Mouse (Mus musculus): ENCODE results near the gene Rexo4. TPM values are rescaled to one million over a fixed set of nuclear protein-coding genes. Genes with fewer than 3 reads are reported as not detected.

Gene Rexo4
- 20.8 and 21.0 TPM in 2 replicates for polyA plus RNA-seq (2012; rRNA removed)

DNA sequence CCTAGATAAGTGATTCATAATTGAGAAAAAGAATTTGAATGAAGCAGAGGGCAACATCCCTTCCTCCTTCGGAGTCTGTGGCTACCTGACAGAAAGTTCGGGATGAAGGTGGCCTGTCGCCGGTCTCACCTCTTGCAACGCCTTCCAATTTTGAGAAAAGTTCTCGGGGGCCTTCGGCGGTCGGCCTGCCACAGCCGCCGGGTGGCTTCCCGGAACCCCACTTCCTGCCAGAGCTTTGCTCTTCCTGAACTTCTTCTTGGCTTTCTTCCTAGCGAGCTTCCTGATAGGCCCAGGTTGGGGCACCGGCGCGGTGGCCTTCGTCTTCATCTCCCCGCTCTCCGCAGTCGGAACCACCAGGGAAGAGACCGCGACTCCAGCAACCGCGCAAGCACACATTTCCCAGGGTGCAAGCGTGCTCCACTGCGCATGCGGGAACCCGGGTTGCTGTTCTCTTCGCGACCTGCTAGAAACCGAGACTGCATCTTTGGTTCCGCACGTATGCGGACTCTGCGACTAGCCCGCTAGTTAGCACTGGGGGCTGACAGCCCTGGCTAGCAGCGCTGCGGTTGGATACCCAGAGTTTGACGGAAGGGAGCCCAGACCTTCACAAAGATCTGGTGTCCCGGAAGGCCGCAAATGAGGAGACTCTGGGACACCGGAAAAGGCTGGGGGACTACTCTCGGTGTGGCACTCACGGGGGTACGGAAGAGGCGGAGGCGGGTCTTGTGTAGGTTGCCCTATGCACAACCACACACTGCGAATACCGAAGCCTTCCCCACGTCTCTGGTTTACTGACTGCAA, at the start of gene Rexo4:
Gene Rexo4, minus strand, starts transcription at position 464 of the 801 bp plus-strand sequence.

DNA sequence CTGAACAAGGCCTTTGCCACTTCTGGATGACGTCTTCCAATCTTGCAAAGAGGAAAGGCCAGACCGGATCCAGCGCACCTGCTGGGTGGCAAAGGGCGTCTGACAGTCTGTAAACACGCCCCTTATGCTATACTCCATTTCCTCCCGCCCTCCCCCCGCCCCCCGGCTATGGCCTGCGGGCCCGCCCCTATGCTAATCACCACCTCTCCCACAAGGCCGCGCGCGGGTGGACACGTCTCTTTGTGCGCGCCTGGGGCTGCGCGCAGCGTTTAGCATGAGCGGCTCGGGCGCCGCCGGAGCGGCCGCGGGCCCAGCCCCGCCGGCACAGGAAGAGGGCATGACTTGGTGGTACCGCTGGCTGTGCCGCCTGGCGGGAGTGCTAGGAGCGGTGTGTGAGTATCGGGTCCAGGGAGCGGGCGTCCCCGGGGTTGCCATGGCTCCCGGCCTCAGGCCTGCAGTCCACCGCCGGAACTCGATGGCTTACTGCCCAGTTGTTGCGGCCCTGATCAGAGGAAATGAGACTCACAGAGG, 45.6 kb upstream of the Rexo4 start, which contains the start of gene Cacfd1:
Gene Cacfd1, plus strand, starts transcription at position 213 of the 531 bp plus-strand sequence.

DNA sequence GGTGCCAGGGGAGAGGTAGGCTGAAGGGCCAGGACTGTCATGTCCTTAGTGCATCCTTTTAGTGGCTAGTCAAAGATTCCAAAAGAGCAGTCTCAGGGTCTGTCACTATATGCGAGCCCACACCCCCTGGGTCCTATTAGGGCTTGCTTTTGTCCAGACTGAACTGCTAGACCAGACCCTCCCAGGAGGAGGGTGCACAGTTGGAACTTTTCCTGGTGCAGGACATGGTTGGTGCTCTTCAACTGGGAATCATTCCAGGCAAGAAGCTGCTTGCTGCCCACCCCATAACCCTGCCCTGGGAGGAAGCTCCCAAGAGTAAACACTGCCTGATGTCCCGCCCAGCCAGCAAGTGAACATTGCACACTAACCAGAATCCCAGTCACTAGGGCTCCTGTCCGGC, 8.9 kb upstream of the Rexo4 start, which contains the start of gene Adamts13:
Gene Adamts13, plus strand, starts transcription at position 301 of the 400 bp plus-strand sequence.

DNA sequence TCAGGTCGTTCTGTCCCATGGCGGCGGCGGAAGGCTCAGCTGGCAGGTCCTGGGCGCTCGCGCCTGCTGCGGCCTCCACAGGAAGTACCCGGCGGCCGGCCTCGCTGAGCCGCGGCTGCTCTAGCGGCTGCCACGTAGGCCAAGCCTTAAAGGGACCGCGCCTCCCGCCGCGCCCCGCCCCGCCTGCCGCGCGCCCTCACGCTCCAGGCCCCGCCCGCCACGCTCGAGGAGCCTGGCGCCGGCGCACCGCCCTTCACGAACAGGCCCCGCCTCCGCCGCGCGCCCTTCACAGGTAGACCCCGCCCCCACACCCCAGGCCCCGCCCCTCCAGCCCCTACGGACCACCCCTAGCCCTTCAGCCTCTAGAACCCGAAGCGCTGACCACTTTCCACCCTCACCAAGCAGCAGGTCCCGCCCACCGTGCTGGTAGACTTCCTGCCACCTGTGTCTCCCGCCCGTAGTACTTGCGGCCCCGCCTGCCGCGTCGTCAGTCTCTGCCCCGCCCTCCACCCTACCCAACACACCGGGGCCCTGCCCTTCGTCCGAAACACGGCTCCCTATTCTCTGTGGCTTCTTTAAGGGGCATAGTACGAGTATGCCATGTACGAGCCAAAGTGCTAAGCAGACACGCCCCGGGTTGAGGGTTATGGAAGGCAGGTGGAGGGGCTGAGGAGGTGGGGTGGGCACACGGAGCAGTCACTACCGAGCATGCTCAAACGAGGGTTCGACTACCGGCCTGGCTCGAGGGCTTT, 30.7 kb downstream of the Rexo4 start, which contains the start of the genes Surf4 and Stkld1:
Gene Surf4, minus strand, starts transcription at position 625 of the 752 bp plus-strand sequence.
Gene Stkld1, plus strand, starts transcription at position 744 of the 752 bp plus-strand sequence.

DNA sequence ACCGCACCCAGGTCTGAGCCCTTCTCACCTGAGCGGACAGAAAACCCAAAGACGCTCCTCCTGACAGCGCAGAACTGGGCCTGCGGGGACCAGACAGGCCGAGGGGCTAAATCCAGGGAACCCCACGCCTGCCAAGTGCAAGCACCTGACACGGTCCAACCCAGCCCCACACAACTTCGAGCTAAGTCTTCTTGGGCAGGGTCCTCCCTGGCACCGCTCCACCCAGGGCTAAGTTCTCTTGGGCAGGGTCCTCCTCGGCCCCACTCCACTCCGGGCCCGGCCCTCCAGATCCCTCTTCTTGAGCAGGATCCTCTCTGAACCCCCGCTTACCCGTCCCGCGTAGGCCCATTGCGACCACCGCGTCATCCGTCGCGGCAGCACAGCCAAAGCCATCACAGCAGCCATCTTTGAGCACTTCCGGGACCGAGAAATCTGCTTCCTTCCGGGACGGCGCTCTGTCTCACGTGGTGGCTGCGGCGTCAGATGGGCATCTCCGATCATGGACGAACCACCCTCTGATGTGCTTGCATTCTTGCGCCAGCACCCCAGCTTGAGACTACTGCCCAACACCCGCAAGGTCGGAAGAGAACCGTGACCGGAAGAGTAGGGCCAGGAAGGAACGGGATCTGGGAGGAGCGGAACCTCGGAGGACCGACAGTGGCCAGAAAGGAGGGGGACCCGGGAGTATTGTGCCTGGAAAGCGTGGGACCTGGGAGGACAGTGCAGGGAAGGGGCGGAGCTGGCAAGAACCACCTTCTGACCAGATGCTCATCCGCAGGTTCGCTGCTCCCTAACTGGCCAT, 48.1 kb downstream of the Rexo4 start, which contains the start of the genes Surf2 and Surf1:
Gene Surf2, plus strand, starts transcription at position 441 of the 802 bp plus-strand sequence.
Gene Surf1, minus strand, starts transcription at position 604 of the 802 bp plus-strand sequence.

DNA sequence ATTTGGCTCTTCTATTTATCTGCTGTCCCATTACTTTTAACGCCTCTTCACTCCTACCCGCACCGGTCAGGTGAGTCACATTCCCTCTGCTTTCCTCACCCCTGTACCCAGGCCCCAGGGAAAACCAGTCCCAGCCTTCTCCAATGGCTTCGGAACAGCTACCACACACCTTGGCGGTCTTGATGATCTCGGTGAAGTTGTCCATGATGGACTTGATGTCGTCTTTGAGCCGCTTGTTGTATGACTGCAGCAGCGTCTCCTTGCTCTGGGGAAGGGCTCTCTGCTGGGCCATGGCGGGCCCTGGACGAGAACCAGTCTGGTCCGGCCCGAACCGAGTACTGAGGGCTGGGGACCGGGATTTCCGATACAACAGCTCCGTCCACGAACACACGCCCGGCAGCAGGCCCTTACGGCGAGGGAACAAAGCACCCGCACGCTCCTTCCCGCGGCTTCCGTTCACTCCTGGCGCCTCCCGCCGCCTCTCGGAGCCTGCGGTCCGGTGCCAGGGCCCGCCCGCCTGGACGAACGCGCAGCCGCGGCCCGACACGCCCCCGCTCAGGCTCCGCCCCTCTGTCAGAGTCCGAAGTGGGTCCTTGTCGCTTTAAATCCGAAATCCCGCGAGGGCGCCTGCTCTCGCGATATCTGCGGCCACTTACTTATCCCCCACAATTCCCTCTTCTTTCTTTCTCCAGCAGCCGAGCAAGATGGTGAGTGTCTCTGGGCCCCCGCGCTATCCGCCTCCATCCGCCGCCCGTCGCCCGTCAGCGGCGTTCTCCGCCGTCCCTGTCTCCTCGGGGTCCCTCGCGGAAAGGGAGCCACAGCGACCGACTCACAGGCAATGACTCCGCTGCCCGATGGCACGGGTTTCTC, 53.8 kb downstream of the Rexo4 start, which contains the start of the genes Med22 and Rpl7a:
Gene Med22, minus strand, starts transcription at position 554 of the 870 bp plus-strand sequence.
Gene Rpl7a, plus strand, starts transcription at position 641 of the 870 bp plus-strand sequence.

Other genes with a start within 250 kb of the Rexo4 start
- not detected in 2 replicates for gene Abo, start 99.4 kb downstream of the Rexo4 start, polyA plus RNA-seq (2012; rRNA removed)
- 10.9 and 11.1 TPM in 2 replicates for gene Surf6, start 61.5 kb downstream of the Rexo4 start, polyA plus RNA-seq (2012; rRNA removed)
- gene Med22, start 53.7 kb downstream of the Rexo4 start, polyA plus RNA-seq (2012; rRNA removed) = 13.2 and 15.1 TPM in 2 replicates
- 1,213 and 1,404 TPM in 2 replicates for gene Rpl7a, start 53.6 kb downstream of the Rexo4 start, polyA plus RNA-seq (2012; rRNA removed)
- 25.1 and 28.9 TPM in 2 replicates for gene Surf2, start 48.0 kb downstream of the Rexo4 start, polyA plus RNA-seq (2012; rRNA removed)
- 22.5 and 28.2 TPM in 2 replicates for gene Surf1, start 47.9 kb downstream of the Rexo4 start, polyA plus RNA-seq (2012; rRNA removed)
- 45.6 and 55.0 TPM in 2 replicates for gene Surf4, start 30.5 kb downstream of the Rexo4 start, polyA plus RNA-seq (2012; rRNA removed)
- 0.02 TPM in 1 of 2 replicates, not detected in the other for gene Stkld1, start 30.3 kb downstream of the Rexo4 start, polyA plus RNA-seq (2012; rRNA removed)
- gene Adamts13, start 9.0 kb upstream of the Rexo4 start, polyA plus RNA-seq (2012; rRNA removed) = 1.6 TPM in 2 replicates
- 11.0 and 11.2 TPM in 2 replicates for gene Cacfd1, start 45.5 kb upstream of the Rexo4 start, polyA plus RNA-seq (2012; rRNA removed)
- 0.12 and 0.15 TPM in 2 replicates for gene Slc2a6, start 63.6 kb upstream of the Rexo4 start, polyA plus RNA-seq (2012; rRNA removed)
- 0.71 TPM in 1 of 2 replicates, not detected in the other for gene Mymk, start 107.8 kb upstream of the Rexo4 start, polyA plus RNA-seq (2012; rRNA removed)
- 0.37 and 0.44 TPM in 2 replicates for gene Adamtsl2, start 115.0 kb upstream of the Rexo4 start, polyA plus RNA-seq (2012; rRNA removed)
- gene Fam163b, start 178.1 kb upstream of the Rexo4 start, polyA plus RNA-seq (2012; rRNA removed) = 0.01 and 0.02 TPM in 2 replicates
- gene Dbh, start 200.8 kb upstream of the Rexo4 start, polyA plus RNA-seq (2012; rRNA removed) = not detected in 2 replicates